Mouse (Mus musculus) midbrain, postnatal 0 days (tissue): ENCODE data around the gene Rnf40. TPM values are rescaled to one million over a fixed set of nuclear protein-coding genes. Genes with fewer than 3 reads are reported as not detected.

Source experiments
- ATAC-seq: fragments of 200-750 bp; cut with Nextera tagmentation; 2 replicates; pipeline ENCODE4 v1.8.0; 2017; ENCODE audit warnings: moderate number of reproducible peaks, mild to moderate bottlenecking, moderate TSS enrichment, moderate library complexity; ENCODE audit not compliant: low FRiP score
- DNase-seq: peaks from one replicate; pipeline ENCODE4 v3.0.0-alpha.2; 2015; ENCODE audit warnings: low spot score
- H3K27ac ChIP-seq: fragments of 300-500 bp; sonication (generic); 2 replicates; pipeline ENCODE4 v1.5.1; 2014; ENCODE audit warnings: low read depth, mild to moderate bottlenecking, low read length, mixed read lengths
- H3K27me3 ChIP-seq: fragments of 300-500 bp; sonication (generic); 2 replicates; pipeline ENCODE4 v1.6.1; 2014; ENCODE audit warnings: low read length, control low read depth, mixed read lengths; ENCODE audit not compliant: insufficient read depth
- H3K36me3 ChIP-seq: fragments of 300-500 bp; sonication (generic); 2 replicates; pipeline ENCODE4 v1.6.1; 2014; ENCODE audit warnings: low read length, control low read depth, mixed read lengths; ENCODE audit not compliant: insufficient read depth
- H3K4me1 ChIP-seq: fragments of 300-500 bp; sonication (generic); 2 replicates; pipeline ENCODE4 v1.6.1; 2014; ENCODE audit warnings: mild to moderate bottlenecking, control low read depth, antibody characterized with exemption, low read length, mixed read lengths; ENCODE audit not compliant: insufficient read depth
- H3K4me2 ChIP-seq: fragments of 300-500 bp; sonication (generic); 2 replicates; pipeline ENCODE4 v1.6.1; 2014; ENCODE audit warnings: low read depth, mild to moderate bottlenecking, low read length, mixed read lengths; ENCODE audit not compliant: poor library complexity, severe bottlenecking
- H3K4me3 ChIP-seq: fragments of 300-500 bp; sonication (generic); 2 replicates; pipeline ENCODE4 v1.5.1; 2014; ENCODE audit warnings: low read depth, mild to moderate bottlenecking, low read length, moderate library complexity
- H3K9ac ChIP-seq: fragments of 300-500 bp; sonication (generic); replicated peaks from 2 replicates; pipeline ENCODE4 v1.6.1; 2014; ENCODE audit warnings: mild to moderate bottlenecking, low read length, moderate library complexity, mixed read lengths; ENCODE audit not compliant: poor library complexity, severe bottlenecking
- H3K9me3 ChIP-seq: fragments of 300-500 bp; sonication (generic); 2 replicates; pipeline ENCODE4 v1.6.1; 2016; ENCODE audit warnings: low read length, control low read depth
- CTCF ChIP-seq: IDR thresholded peaks from 2 replicates; pipeline ENCODE4 v1.5.1; 2016; ENCODE audit warnings: antibody characterized with exemption, mild to moderate bottlenecking
- WGBS: fragments of 180-500 bp; shearing (Covaris S2); extraction: QIAGEN DNeasy Blood & Tissue Kit; methylation state at CpG from one replicate; pipeline ENCODE4 v1.1.7; 2014; 5-methylcytosine and 5-hydroxymethylcytosine counted together
- polyA plus RNA-seq: library from polyadenylated mRNA; unstranded; fragments of >200 nt; fragmentation: Nextera tagmentation; extraction: Ambion mirVana; gene quantifications from 2 replicates; pipeline ENCODE4 v1.2.1, GENCODE M21; 2015
- total RNA-seq: library from RNA; depleted of rRNA; stranded (reverse); fragments of >200 nt; gene quantifications from 2 replicates; pipeline ENCODE4 v1.2.3, GENCODE M21; 2014

Gene Rnf40
- total and polyA plus RNA-seq, 2 experiments from 2014 or later = 34.5 to 40.9 TPM

- Histone ChIP-seq H3K27ac (no peak within 1 kb of the TSS), H3K4me2 (no peak within 1 kb of the TSS), H3K9ac (no peak within 1 kb of the TSS), H3K4me1 (no peaks in the 10 kb centered on the region), H3K9me3 (no peaks in the 10 kb centered on the region), H3K27me3 (no peaks in the 10 kb centered on the region), H3K4me3 (no peak within 1 kb of the TSS), H3K36me3 (peaks cover 57% of the 10 kb centered on the region)
- TF ChIP-seq CTCF = no peak
- 97% methylated on average over 5 of the region's 5 CpGs for WGBS
- ATAC-seq (no peak), DNase-seq (no peak)
These were observed 27.2 kb upstream of the Rnf40 start, which contains the start of gene Tmem265 for GRCm38 (mm10) chr7:127561340-127561858. Tmem265 (plus strand) TSS chr7:127561390.

GRCm38 (mm10) chr7:127564381-127565150 is 24.0 kb upstream of the Rnf40 start:
- DNase-seq (peak; percentile 50), ATAC-seq (no peak)
- Histone ChIP-seq H3K27me3 (no peaks in the 10 kb centered on the region), H3K9me3 (no peaks in the 10 kb centered on the region), H3K4me3 (no peak overlapping the region), H3K4me1 (no peaks in the 10 kb centered on the region), H3K36me3 (peaks cover 34% of the 10 kb centered on the region), H3K27ac (no peak overlapping the region), H3K4me2 (no peak overlapping the region), H3K9ac (no peak overlapping the region)
- WGBS = 69% methylated on average over 6 of the region's 6 CpGs
- TF ChIP-seq CTCF = 0 out of 2 replicates have a peak, but pooled peaks have one; percentile 2

GRCm38 (mm10) chr7:127572895-127573471 is 15.6 kb upstream of the Rnf40 start, which contains the start of gene Phkg2:
Phkg2 (plus strand) TSS chr7:127573340.
- Histone ChIP-seq H3K36me3 (peaks cover 10% of the 10 kb centered on the region), H3K9ac (peak within 1 kb of the TSS; percentile 72), H3K4me1 (0 out of 2 replicates have a peak, but pooled peaks cover 11% of the 10 kb centered on the region), H3K9me3 (no peaks in the 10 kb centered on the region), H3K4me2 (peak within 1 kb of the TSS; percentile 88), H3K4me3 (peak within 1 kb of the TSS; percentile 64), H3K27ac (peak within 1 kb of the TSS; percentile 85), H3K27me3 (no peaks in the 10 kb centered on the region)
- DNase-seq (peak; percentile 99), ATAC-seq (peak; percentile 96)
- under 1% methylated on average over 17 of the region's 17 CpGs for WGBS
- TF ChIP-seq CTCF = 0 out of 2 replicates have a peak, but pooled peaks have one; percentile 15

GRCm38 (mm10) chr7:127573503-127574008 is 15.0 kb upstream of the Rnf40 start:
- no peak for TF ChIP-seq CTCF
- Histone ChIP-seq H3K4me3 (peak overlapping the region; percentile 64), H3K27ac (peak overlapping the region; percentile 72), H3K4me1 (0 out of 2 replicates have a peak, but pooled peaks cover 11% of the 10 kb centered on the region), H3K4me2 (peak overlapping the region; percentile 88), H3K36me3 (peaks cover 11% of the 10 kb centered on the region), H3K9me3 (no peaks in the 10 kb centered on the region), H3K9ac (peak overlapping the region; percentile 72), H3K27me3 (no peaks in the 10 kb centered on the region)
- WGBS = 3% methylated on average over 24 of the region's 28 CpGs
- ATAC-seq (peak; percentile 75; the same call in 1 of the 2 replicates), DNase-seq (peak; percentile 7)

DNA sequence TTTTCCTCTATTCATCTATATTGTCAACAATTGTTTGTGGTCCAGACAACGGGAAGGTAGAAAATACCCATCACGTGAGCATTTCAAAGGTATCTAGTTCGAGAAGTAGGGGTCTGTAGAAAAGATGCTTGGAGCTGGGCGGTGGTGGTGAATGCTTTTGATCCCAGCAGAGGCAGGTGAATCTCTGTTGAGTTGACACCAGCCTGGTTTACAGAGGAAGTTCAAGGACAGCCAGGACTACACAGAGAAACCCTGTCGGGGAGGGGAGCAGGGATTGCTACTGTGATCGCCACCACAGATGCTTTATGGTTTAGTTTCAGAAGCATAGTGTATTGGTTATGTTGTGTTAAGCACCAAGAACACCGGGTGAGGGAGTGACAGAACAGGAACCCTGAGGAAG is 14.5 kb upstream of the Rnf40 start:
- H3K4me1 ChIP-seq = 0 out of 2 replicates have a peak, but pooled peaks cover 11% of the 10 kb centered on the region
- DNase-seq (no peak), ATAC-seq (no peak)
- H3K36me3 ChIP-seq = peaks cover 11% of the 10 kb centered on the region
- H3K4me2 ChIP-seq = peak overlapping the region; percentile 88
- H3K9me3 ChIP-seq = no peaks in the 10 kb centered on the region
- H3K27ac ChIP-seq = peak overlapping the region; percentile 72; the same call in 1 of the 2 replicates
- H3K9ac ChIP-seq = peak overlapping the region; percentile 72
- no peaks in the 10 kb centered on the region for H3K27me3 ChIP-seq
- peak overlapping the region; percentile 64 for H3K4me3 ChIP-seq
- 20% methylated on average over 7 of the region's 7 CpGs for WGBS
- no peak for TF ChIP-seq CTCF
